Mouse (Mus musculus) neural tube, embryonic 11.5 days (tissue): ENCODE data around the gene Mnx1. TPM values are rescaled to one million over a fixed set of nuclear protein-coding genes. Genes with fewer than 3 reads are reported as not detected.

Experiments used
- ATAC-seq: fragments of 200-750 bp; cut with Nextera tagmentation; 2 replicates; pipeline ENCODE4 v1.8.0; 2017; ENCODE audit warnings: moderate number of reproducible peaks, mild to moderate bottlenecking, moderate TSS enrichment, moderate library complexity; ENCODE audit not compliant: insufficient read depth, low FRiP score, low TSS enrichment
- DNase-seq: peaks from one replicate; pipeline ENCODE4 v3.0.0-alpha.2; 2015; ENCODE audit warnings: low spot score
- H3K27ac ChIP-seq: fragments of 300-500 bp; sonication (generic); 2 replicates; pipeline ENCODE4 v1.5.1; 2014; ENCODE audit warnings: low read depth, mild to moderate bottlenecking, low read length
- H3K27me3 ChIP-seq: fragments of 300-500 bp; sonication (generic); 2 replicates; pipeline ENCODE4 v1.6.1; 2014; ENCODE audit warnings: mild to moderate bottlenecking, low read length, mixed read lengths; ENCODE audit not compliant: control insufficient read depth, insufficient read depth
- H3K36me3 ChIP-seq: fragments of 300-500 bp; sonication (generic); 2 replicates; pipeline ENCODE4 v1.6.1; 2014; ENCODE audit warnings: mild to moderate bottlenecking, low read length, moderate library complexity, mixed read lengths; ENCODE audit not compliant: control insufficient read depth, insufficient read depth
- H3K4me1 ChIP-seq: fragments of 300-500 bp; sonication (generic); 2 replicates; pipeline ENCODE4 v1.6.1; 2014; ENCODE audit warnings: low read length, mixed read lengths; ENCODE audit not compliant: control insufficient read depth, insufficient read depth
- H3K4me2 ChIP-seq: fragments of 300-500 bp; sonication (generic); 2 replicates; pipeline ENCODE4 v1.6.1; 2014; ENCODE audit warnings: low read depth, mild to moderate bottlenecking, moderate library complexity
- H3K4me3 ChIP-seq: fragments of 300-500 bp; sonication (generic); 2 replicates; pipeline ENCODE4 v1.5.1; 2014; ENCODE audit warnings: low read depth, low read length
- H3K9ac ChIP-seq: fragments of 300-500 bp; sonication (generic); 2 replicates; pipeline ENCODE4 v1.6.1; 2014; ENCODE audit warnings: mild to moderate bottlenecking, low read length
- H3K9me3 ChIP-seq: fragments of 300-500 bp; sonication (generic); 2 replicates; pipeline ENCODE4 v1.6.1; 2016; ENCODE audit warnings: low read length; ENCODE audit not compliant: control insufficient read depth
- WGBS: fragments of 180-500 bp; shearing (Covaris S2); extraction: QIAGEN DNeasy Blood & Tissue Kit; methylation state at CpG from one replicate; pipeline ENCODE4 v1.1.7; 2014; 5-methylcytosine and 5-hydroxymethylcytosine counted together
- polyA plus RNA-seq: library from polyadenylated mRNA; unstranded; fragments of >200 nt; fragmentation: Nextera tagmentation; extraction: Ambion mirVana; gene quantifications from 2 replicates; pipeline ENCODE4 v1.2.1, GENCODE M21; 2014

The Mnx1 gene
- polyA plus RNA-seq, 1 experiment from 2014 or later = 7.6 TPM

GRCm38 (mm10) chr5:29471396-29471795, 6.9 kb downstream of the Mnx1 start:
- no peak for ATAC-seq
- Histone ChIP-seq H3K9ac (no peak overlapping the region), H3K27me3 (peaks cover 99% of the 10 kb centered on the region), H3K27ac (no peak overlapping the region), H3K4me2 (no peak overlapping the region), H3K4me3 (no peak overlapping the region), H3K4me1 (peaks cover 5% of the 10 kb centered on the region; the same call in 1 of the 2 replicates), H3K9me3 (no peaks in the 10 kb centered on the region), H3K36me3 (no peaks in the 10 kb centered on the region)
- DNase-seq = no peak
- 3% methylated on average over 11 of the region's 11 CpGs for WGBS

- Histone ChIP-seq H3K27ac (no peak overlapping the region), H3K36me3 (no peaks in the 10 kb centered on the region), H3K4me1 (peaks cover 5% of the 10 kb centered on the region; the same call in 1 of the 2 replicates), H3K9me3 (no peaks in the 10 kb centered on the region), H3K9ac (no peak overlapping the region), H3K4me3 (no peak overlapping the region), H3K4me2 (no peak overlapping the region), H3K27me3 (peaks cover 98% of the 10 kb centered on the region)
- 3% methylated on average over 20 of the region's 20 CpGs for WGBS
- DNase-seq (no peak), ATAC-seq (no peak)
Measured at GRCm38 (mm10) chr5:29470851-29471394, 7.3 kb downstream of the Mnx1 start.

- Histone ChIP-seq H3K4me2 (no peak overlapping the region), H3K4me3 (no peak overlapping the region), H3K36me3 (no peaks in the 10 kb centered on the region), H3K9me3 (no peaks in the 10 kb centered on the region), H3K9ac (no peak overlapping the region), H3K4me1 (peaks cover 5% of the 10 kb centered on the region; the same call in 1 of the 2 replicates), H3K27me3 (peaks cover 91% of the 10 kb centered on the region), H3K27ac (no peak overlapping the region)
- 6% methylated on average over 5 of the region's 5 CpGs for WGBS
- DNase-seq = no peak
- ATAC-seq = no peak
Measured at GRCm38 (mm10) chr5:29470271-29470670, 8.0 kb downstream of the Mnx1 start.

- no peak overlapping the region for H3K4me3 ChIP-seq
- H3K27ac ChIP-seq = no peak overlapping the region
- peaks cover 83% of the 10 kb centered on the region for H3K27me3 ChIP-seq
- DNase-seq = no peak
- H3K4me1 ChIP-seq = peaks cover 5% of the 10 kb centered on the region; the same call in 1 of the 2 replicates
- H3K9me3 ChIP-seq = no peaks in the 10 kb centered on the region
- WGBS = 5% methylated on average over 4 of the region's 4 CpGs
- ATAC-seq = no peak
- no peak overlapping the region for H3K9ac ChIP-seq
- H3K4me2 ChIP-seq = no peak overlapping the region
- H3K36me3 ChIP-seq = no peaks in the 10 kb centered on the region
Measured at GRCm38 (mm10) chr5:29469501-29469900, 8.8 kb downstream of the Mnx1 start.

- ATAC-seq (no peak), DNase-seq (no peak)
- Histone ChIP-seq H3K4me3 (peak overlapping the region; percentile 31), H3K27ac (no peak overlapping the region), H3K4me1 (peaks cover 5% of the 10 kb centered on the region; the same call in 1 of the 2 replicates), H3K36me3 (no peaks in the 10 kb centered on the region), H3K9ac (no peak overlapping the region), H3K4me2 (peak overlapping the region; percentile 59), H3K27me3 (peaks cover 73% of the 10 kb centered on the region), H3K9me3 (no peaks in the 10 kb centered on the region)
- 2% methylated on average over 17 of the region's 17 CpGs for WGBS
Measured at GRCm38 (mm10) chr5:29468351-29469065, 9.8 kb downstream of the Mnx1 start.

GRCm38 (mm10) chr5:29467489-29468350, 10.6 kb downstream of the Mnx1 start:
- DNase-seq (peak; percentile 49), ATAC-seq (peak; percentile 65)
- H3K9ac ChIP-seq = peak overlapping the region; percentile 14; the same call in 1 of the 2 replicates
- peaks cover 5% of the 10 kb centered on the region; the same call in 1 of the 2 replicates for H3K4me1 ChIP-seq
- no peaks in the 10 kb centered on the region for H3K9me3 ChIP-seq
- no peaks in the 10 kb centered on the region for H3K36me3 ChIP-seq
- no peak overlapping the region for H3K27ac ChIP-seq
- 3% methylated on average over 64 of the region's 67 CpGs for WGBS
- H3K4me3 ChIP-seq = peak overlapping the region; percentile 31
- peaks cover 66% of the 10 kb centered on the region for H3K27me3 ChIP-seq
- peak overlapping the region; percentile 59 for H3K4me2 ChIP-seq

GRCm38 (mm10) chr5:29462943-29463686, 15.2 kb downstream of the Mnx1 start:
- H3K27ac ChIP-seq = no peak overlapping the region
- H3K4me3 ChIP-seq = no peak overlapping the region
- peaks cover 20% of the 10 kb centered on the region for H3K27me3 ChIP-seq
- no peaks in the 10 kb centered on the region; the same call in 1 of the 2 replicates for H3K36me3 ChIP-seq
- 0 out of 2 replicates have a peak, but pooled peaks cover 2% of the 10 kb centered on the region for H3K4me1 ChIP-seq
- no peak overlapping the region for H3K9ac ChIP-seq
- no peaks in the 10 kb centered on the region for H3K9me3 ChIP-seq
- H3K4me2 ChIP-seq = no peak overlapping the region
- WGBS = 54% methylated on average over 9 of the region's 9 CpGs
- ATAC-seq = no peak
- DNase-seq = no peak
